Mouse (Mus musculus) B cell, adult 2 months (primary cell): ENCODE data around the gene Lamc1.

ENCODE experiments used
- DNase-seq, 2 experiments: peaks; one replicate each; pipeline ENCODE4 v3.0.0; 2022

Gene Lamc1

DNA sequence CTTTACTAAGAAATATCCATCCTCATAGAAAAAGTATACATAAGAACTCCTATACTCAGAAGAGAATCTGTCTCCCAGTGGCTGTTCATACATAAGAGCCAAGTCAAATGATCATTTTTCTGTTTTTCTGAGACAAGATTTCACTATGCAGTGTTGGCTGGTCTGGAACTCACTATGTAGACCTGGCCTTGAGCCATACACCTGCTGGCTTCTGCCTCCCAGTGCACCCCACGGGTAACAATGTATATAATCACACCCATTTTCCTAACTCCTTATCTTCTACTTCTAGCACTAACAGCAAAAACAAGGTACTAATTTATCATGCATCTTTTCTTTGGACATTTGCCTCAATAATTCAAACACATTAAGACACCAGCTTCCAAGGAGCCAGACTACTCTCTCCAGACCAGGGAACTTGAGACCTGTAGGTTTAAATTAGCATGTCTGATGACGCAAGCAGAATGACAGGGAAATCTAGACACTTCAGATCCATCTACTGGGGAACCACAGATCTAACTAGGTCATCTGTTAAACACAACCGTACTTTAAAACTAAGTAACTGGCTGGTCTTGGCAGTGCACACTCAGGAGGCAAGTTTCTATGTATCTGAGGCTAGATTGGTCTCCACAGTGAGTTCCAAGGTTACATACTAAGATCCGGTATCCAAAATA, 79.9 kb downstream of the Lamc1 start:
- no peak for DNase-seq

DNA sequence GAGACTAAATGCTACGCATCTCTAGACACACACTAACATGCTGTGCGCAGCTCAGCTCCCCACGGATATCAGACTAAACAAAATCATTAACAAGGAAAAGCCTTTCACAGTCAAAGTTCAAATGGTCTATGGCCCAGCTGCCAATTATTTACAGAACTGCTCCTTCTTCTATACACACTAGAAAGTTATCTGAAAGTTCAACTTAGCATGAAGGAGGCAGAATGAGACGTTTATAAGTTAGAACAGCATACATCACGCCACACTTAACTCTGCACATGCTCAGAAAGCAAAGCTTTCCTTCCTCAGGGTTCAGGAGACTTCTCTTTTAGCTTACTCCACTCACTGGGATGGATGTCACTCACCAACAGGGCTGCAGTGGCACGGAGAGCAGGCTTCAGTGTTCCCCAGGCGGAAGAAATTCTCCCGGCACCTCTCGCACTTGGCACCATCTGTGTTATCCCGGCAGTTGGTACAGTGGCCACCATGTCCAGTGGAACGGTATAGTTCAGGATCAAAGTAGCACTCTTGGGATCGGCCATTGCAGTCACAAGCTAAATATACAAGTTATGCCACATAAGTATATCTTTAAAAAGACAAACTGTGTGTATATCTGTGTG, 80.9 kb downstream of the Lamc1 start:
- DNase-seq, result no peak

DNA sequence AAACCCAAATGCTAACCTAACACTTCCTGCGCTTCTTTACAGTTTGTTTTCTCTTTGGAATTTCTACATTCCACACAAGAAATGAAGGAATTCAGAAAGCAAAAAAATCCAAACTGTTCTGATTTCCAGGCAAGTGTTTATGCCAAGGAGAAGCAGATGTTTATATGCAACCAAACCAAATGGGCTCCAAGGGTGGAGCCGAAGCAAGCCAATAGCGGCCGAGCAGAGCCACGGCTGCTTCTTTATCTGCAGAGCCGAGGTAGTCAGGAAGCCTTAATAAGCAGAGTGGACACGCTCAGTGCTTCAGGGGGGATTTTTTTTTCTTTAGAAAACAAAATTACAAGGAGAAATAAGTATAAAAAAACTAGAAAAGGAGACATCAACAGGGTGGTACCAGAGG, 91.2 kb downstream of the Lamc1 start:
- no peak for DNase-seq

DNA sequence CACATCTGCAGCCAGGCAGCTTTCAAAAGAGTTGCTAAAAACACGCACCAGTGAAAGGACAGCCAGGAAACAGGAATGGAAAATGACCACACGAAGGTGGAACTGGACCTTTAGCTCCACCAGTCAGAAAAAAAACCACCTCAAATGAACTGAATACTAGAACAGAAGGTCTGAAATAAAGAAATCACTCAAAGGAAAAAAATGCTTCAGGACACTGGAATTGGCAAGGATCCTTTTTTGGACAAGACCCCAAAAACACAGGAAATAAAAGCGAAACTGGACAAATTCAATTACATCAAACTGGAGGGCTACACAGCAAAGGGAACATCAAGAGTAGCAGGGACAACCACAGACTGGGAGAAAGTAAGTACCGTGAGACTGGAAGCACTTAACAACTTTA, 97.0 kb downstream of the Lamc1 start:
- no peak for DNase-seq

DNA sequence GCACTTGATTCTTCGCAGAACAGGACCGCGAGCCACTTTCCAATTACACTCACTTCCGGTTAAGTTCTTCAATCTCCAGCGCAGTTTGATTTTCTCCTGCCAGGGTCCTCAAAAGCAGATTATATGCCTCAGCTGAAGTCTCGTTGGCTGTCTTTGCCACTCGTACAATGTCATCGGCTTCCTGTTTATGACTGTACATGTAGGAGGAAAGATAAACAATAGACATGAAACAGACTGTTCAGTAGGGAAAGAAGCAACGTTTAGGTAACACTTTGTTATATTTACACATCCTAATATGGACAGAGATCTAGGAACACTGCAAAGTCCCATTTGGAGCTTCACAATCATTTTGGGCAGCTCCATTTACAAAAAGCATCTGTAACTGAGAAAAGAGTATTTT, 100.9 kb downstream of the Lamc1 start:
- no peak for DNase-seq

DNA sequence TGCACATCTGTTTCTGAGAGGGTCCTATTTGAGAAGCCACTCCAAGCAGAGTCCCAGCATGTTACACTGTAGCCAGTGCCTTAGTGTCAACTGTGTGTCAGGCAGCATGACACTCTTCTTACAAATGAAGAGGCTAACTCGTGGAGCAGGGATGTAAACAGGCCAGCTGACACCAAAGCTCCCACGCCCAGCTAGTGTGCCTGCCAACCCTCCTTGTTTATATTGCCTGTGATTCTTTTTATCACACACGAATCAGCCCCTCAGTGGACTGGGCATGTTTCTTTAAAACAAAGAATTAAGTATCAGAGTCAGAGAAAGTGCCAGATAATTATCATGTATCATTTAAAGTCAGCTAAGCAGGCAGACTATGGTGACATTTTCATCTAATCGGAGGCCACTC, 104.7 kb downstream of the Lamc1 start:
- DNase-seq, result no peak

DNA sequence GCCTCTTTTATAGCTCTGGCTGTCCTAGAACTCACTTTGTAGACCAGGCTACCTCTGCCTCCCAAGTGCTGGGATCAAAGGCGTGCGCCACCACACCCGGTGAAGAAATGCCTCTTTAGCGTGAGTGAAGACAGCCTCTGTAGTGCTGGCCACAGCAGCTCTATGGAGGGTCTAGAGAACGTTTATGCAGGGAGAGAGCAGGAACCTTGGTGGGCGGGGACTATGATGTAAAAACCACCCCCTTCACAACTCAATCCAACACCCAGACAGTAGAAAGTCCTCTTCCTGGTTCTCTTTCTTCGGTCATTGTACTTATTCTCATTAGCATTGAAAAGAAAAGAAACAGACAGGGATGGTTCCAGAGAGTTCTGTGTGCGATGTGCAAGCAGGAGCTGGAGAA, 105.5 kb downstream of the Lamc1 start:
- DNase-seq, result no peak

DNA sequence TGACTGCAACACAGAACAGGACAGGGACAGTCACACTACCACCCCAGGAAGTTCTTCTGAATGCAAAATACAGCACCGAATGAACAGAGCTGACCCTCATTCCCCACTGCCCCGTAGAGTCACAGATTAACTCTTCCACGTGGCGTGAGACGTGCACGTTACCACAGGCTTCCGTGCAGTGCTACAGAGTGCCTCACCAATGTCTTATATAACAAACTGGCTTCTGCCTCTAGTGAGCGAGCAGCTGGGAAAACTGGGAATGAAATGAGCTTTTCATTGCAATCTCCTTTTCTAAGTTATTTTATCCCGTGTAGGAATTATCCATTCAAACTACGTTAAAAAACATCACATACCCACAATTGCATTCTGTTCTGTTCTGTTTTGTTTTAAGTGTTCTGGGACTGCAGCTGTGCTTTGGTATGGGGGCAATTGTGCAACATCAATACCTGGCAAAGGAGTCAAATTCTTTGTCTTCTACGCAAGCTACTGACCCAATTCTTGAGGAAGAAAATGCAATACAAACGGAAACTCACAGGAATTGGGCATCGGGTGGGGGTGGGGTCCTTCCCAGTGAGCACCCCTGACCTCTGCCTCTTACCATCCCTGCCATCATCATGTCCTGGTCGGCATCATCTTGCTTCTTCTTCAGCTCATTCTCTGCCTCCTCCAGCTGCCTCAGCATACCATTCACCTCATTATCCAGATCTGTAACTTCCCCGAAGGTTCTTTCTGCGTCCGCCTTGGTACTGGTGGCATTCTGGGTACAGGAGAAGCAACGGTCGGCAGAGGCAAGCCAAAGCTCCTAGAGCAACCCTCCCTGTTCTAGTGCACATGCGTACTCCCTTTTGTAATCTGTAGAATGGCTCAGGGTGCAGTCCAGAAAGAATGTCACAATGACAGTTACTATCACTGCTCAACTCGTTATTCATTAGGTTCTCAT, 106.5 kb downstream of the Lamc1 start:
- no peak for DNase-seq

DNA sequence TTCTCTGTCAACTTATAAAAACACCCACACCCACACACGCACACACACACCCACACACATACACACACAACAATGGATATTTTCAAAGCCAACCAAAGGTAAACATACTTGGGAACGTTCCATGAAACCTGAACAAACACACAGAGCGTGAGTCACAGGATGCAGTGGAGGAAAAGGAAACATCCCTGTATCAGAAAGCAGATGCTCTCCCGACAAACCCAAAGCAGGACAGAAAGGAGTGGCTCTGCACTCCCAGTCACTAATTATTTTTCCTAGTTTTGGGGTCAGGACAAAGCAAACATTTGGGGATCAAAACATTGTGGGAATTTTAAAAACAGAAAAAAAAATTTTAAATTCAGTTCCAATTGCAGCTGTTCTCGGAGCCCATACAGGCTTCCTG, 108.3 kb downstream of the Lamc1 start:
- no peak for DNase-seq

DNA sequence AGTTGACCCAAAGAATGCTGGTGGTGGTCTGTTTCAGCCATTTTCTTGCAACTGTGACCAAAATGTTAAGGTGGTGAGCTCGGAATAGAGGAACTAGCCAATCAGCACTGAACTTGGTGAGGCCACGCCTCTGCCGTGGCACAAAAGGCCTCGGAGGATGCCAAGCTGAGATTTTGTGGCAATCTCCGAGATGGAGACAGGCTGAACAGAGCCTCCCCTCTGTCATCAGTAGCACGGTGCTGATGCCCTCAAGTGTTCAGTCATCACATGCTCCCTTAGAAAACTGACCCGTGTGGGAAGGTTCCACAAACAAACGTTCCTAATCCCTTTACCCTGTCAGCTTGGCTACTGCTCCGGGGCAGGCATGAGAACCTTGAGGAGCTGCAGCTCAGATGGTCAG, 113.2 kb downstream of the Lamc1 start:
- no peak for DNase-seq

DNA sequence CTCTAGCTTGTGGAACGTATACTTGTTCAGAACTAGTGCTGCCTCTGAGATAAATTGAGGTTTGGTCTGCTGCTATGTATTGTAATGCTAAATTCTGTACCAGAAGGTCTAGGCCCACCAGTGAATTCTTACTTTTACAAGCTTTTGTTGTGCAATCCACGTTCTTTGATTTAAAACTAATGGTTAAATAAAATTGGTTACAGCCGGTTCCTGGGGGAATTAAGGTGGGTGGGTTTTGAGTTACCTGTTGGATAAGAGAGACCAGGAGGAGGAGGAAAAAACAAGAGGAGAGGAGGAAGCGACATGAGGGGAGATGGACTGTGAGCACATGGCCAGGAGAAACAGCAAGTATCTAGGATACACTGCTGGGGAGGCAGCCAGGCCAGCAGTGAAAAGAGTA, 116.1 kb downstream of the Lamc1 start:
- no peak for DNase-seq

DNA sequence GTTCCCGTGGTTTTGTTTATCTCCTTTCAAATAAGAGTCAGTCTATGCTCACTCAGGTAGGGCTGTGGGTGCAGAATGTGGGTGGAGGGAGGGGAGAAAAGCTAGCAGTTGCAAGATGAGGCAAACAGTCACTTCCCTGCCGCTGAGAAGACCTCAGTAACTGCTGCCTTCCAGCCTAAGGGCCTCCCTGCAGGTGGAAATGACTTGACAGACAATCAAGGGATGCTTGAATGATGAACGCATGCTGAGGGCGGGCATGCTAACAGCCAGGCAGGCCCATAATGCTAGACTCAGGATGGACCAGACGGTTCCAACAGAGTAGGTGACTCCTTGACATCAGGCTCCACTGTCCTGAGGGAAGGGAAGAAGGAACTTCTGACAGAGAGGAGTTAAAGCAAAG, 116.9 kb downstream of the Lamc1 start:
- no peak for DNase-seq

DNA sequence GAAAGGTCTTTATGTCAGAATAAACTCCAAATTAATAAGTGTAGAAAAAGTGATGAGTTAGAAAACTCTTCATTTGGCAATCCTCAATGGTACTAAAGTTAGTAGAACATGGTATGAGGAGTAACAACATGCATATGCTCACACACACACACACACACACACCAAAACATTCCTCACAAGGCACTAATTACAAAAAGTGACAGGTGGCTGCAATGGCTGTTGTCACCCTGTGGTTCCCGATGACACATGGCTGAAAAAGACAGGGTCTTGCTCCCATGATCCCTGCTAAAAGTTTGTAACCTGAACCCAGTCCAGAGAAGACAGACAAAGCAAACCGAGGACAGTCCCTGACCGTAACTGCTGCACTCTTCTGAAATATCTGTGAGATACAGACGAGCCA, 121.6 kb downstream of the Lamc1 start:
- no peak for DNase-seq

DNA sequence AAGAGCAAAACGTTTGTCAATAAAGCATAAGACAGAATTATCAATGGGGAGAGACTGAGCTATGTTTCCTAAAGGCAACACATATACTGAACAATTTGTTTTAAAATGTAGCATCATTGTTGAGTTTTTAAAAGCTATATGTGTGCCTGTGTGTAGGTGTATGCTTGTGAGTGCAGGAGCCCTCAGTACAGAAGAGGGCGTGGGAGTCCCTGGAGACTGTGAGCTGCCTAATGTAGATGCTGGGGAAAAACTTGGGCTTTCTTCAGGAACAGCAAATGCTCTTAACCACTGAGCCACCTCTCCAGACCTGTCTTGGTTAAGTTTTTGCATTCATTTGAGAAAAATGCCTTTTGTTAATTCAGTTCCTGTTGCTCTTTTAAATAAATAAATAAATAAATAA, 122.4 kb downstream of the Lamc1 start:
- no peak for DNase-seq

DNA sequence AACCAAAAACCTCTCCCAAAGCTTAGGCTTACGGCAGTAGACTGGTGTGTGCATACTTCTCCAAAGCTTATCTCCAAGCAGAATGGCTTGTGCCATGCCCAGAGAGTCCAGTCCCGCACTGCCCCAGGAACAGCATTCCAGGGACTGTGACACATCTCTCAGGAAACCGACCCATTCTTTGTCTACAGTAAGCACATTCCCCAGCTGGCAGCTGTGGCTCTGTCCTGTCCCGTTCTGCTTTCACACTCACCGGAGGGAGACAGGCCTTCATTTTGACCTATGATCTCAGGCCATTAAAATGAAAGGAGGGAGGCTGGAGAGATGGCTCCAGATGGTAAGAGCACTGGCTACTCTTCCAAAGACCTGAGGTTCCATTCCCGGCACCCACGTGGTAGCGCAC, 130.4 kb downstream of the Lamc1 start:
- no peak for DNase-seq

DNA sequence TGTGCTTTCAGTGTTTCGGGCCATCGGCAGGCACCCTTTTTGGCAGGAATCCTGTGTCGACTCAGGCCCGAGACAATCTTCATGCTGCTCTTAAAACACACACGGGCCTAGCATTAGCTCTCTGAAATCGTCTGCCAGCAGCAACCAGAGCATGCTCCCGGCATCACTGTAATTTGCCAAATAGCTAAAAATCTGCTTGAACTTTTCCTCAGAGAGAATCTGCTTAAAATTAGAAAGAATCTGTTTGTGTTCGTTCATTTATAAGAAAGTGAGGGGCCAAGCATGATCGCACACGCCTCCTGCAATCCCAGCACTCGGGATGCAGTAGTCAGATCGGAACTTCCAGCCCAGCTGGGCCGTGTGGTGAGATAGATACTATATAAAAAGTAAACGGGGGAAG, 131.1 kb downstream of the Lamc1 start:
- DNase-seq, result no peak

DNA sequence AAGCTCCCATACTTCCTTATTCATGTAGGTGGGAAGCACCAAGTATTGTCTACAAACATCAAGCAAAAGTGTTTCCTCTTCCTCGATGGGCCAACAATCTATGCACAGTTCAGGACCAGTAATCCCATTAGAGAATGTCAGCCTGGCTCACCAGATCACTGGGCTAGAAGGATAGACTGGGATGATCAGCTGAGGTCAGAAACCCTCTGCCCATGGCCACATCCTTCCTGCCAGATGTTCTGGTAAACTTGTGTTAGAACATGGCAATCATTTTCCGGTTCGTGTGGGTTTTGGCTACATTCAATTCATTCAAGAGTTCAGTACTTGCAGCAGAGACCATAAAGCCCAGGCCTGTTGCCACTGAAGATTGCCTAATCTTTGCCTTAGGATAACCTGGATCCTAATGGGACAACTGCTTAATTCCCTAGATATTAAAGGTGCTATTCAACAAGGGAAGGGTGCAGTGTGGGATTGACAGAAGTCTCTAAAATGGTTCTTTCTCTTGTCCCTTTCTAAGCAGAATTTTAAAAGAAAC, 135.2 kb downstream of the Lamc1 start:
- DNase-seq, result no peak

DNA sequence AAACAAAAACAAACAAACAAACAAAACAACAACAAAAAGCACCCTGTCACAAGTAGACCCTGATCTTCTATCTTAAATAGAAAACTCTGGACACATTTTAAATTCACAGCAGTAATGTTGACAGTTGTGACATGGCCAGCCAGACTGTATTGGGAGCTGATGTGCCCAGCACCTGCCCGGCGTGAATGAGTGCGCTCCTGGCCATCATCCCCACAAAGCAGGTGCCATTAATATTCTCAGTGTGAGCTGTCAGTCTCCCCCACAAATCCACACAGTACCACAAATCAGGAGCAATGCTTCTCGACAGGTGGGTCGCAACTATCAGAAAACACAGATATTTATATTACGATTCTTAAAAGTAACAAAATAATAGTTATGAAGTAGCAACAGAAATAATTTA, 139.6 kb downstream of the Lamc1 start:
- DNase-seq, result no peak

DNA sequence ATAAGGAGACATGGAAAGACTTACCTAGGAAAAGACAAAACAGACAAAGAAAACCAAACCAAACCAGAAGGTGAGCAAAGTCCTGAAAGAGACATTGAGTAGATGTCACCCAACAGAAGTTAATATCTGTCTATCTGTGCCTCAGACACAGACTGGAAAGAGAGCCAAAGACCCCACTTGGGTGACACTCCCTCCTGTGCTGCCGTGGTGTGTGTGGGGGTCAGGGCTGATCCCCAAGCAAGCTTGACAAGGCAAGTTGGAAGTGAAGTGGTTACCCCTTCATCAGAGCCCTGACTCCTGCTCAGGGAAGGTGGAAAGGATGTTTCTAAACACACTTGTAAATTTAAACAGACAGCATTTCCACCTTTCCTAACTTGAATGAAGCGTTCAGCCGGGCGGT, 140.2 kb downstream of the Lamc1 start:
- no peak for DNase-seq

DNA sequence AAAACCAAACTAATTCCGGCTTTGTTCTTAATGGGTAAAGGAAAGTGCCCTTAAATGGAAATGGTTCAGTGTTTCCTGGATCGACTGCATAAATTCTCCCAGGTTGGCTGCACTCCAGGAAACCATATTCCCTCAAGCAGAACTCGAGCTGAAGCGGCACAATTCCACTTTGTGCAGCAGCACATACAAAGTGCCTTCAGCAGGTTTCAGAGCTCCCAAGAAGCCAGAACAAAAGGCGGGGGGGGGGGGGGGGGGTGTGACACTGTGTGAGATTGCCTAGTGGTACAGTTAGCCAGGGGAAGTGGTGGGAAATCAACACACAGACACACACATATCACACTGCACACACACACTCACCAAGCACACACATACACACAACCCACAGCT, 140.7 kb downstream of the Lamc1 start:
- DNase-seq, result no peak

DNA sequence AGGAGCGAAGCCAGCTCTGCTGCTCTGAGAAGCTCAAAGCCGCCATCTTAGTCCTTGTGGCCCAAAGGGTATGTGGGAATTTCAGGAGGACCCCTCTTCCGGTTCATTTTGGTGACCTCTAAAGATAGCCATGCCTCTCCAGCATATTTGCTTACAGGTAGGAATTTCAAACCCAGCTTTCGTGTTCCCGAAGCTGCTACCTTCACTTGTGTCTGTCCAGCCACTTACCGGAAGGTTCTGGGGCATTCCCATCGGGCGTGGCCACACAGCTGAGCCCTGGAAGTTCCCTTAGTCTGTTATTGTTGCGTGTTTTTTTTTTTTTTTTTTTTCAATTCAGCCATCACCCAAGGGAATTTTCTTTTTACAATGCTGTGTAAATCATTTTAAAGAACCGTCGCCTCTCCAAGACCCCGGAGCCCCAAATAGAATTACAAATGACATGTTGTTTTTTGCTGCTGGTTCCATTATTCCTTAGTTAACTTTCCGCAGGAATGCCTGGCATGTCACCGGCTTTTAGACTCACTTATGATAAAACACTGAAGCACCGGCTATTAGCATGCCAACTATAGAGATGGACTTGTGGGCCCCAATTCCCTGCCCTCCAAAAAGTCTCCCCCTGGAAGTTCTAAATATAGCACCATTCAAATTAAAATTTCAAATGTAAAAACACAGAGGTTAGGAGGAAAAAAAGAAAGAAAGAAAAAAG, 141.2 kb downstream of the Lamc1 start:
- no peak for DNase-seq

DNA sequence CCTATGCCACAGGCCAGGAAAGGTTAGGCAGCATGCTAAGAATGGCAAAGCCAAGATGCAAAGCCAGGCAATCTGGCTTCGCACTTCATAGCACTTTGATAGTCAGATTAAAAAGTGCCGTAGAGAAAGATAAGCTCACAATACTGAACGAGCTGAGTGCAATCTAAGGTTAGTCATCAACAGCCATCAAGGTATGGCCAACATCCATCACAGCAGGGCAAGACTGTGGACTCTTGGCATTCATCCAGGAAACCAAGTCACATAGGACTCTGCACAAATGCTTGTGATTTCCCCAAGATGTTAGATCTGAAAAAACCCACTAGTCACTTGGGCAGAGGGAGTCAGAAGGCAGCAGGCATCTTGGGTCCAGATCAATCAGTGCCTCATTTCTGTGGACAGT, 144.5 kb downstream of the Lamc1 start:
- DNase-seq, result no peak
